Mouse (Mus musculus): ENCODE results near the gene Gpr61. TPM values are rescaled to one million over a fixed set of nuclear protein-coding genes. Genes with fewer than 3 reads are reported as not detected.
A peak's percentile ranks its signal among the peaks of the same experiment; 100 is the strongest.

Gene Gpr61
- polyA plus RNA-seq (2015; fragmentation: Nextera tagmentation; extraction: Ambion mirVana), result 0.14 TPM in 1 of 2 replicates, not detected in the other

- WGBS, result 25% methylated on average over 4 of the region's 4 CpGs
- no peak for ATAC-seq (ENCODE audit: extremely low read depth, insufficient number of reproducible peaks, low FRiP score, low TSS enrichment)
- H3K9ac ChIP-seq, result peak within 1 kb of the TSS; percentile 10; the same call in 1 of the 2 replicates
Measured at GRCm38 (mm10) chr3:108154656-108155055, at the start of gene Gpr61. Gene Gpr61, minus strand, starts transcription at chr3:108154882.

GRCm38 (mm10) chr3:108204470-108204869 is 49.8 kb upstream of the Gpr61 start:
- H3K9me3 ChIP-seq, result no peaks in the 10 kb centered on the region
- no peak for ATAC-seq (ENCODE audit: extremely low read depth, insufficient number of reproducible peaks, low FRiP score, low TSS enrichment)
- no peak overlapping the region for H3K27ac ChIP-seq (replicated peaks)
- H3K4me1 ChIP-seq, result peaks cover 40% of the 10 kb centered on the region
- no peak overlapping the region for H3K9ac ChIP-seq
- H3K36me3 ChIP-seq, result peaks cover 65% of the 10 kb centered on the region
- H3K4me2 ChIP-seq, result no peak overlapping the region
- 85% methylated on average over 11 of the region's 11 CpGs for WGBS
- H3K4me3 ChIP-seq, result no peak overlapping the region
- no peaks in the 10 kb centered on the region for H3K27me3 ChIP-seq (replicated peaks)

More at GRCm38 (mm10) chr3:108154656-108155055, at the start of gene Gpr61:
- Histone ChIP-seq H3K4me1 (peaks cover 25% of the 10 kb centered on the region), H3K9me3 (no peaks in the 10 kb centered on the region), H3K36me3 (no peaks in the 10 kb centered on the region), H3K27me3 (replicated peaks) (no peaks in the 10 kb centered on the region), H3K4me3 (no peak within 1 kb of the TSS), H3K27ac (replicated peaks) (no peak within 1 kb of the TSS), H3K4me2 (no peak within 1 kb of the TSS)

- Histone ChIP-seq H3K27me3 (replicated peaks) (no peaks in the 10 kb centered on the region), H3K27ac (replicated peaks) (no peak overlapping the region), H3K4me3 (no peak overlapping the region), H3K4me1 (peaks cover 35% of the 10 kb centered on the region), H3K9me3 (no peaks in the 10 kb centered on the region), H3K4me2 (no peak overlapping the region), H3K9ac (peak overlapping the region; percentile 10; the same call in 1 of the 2 replicates), H3K36me3 (peaks cover 65% of the 10 kb centered on the region)
- no peak for ATAC-seq (ENCODE audit: extremely low read depth, insufficient number of reproducible peaks, low FRiP score, low TSS enrichment)
- 81% methylated on average over 11 of the region's 11 CpGs for WGBS
Measured at GRCm38 (mm10) chr3:108203621-108204325, 49.1 kb upstream of the Gpr61 start.

GRCm38 (mm10) chr3:108203212-108203611 is 48.5 kb upstream of the Gpr61 start:
- H3K27ac ChIP-seq (replicated peaks), result no peak overlapping the region
- no peak overlapping the region for H3K9ac ChIP-seq
- WGBS, result 88% methylated on average over 13 of the region's 13 CpGs
- no peaks in the 10 kb centered on the region for H3K27me3 ChIP-seq (replicated peaks)
- peaks cover 29% of the 10 kb centered on the region for H3K4me1 ChIP-seq
- no peak overlapping the region for H3K4me2 ChIP-seq
- H3K36me3 ChIP-seq, result peaks cover 69% of the 10 kb centered on the region
- no peak for ATAC-seq (ENCODE audit: extremely low read depth, insufficient number of reproducible peaks, low FRiP score, low TSS enrichment)
- no peaks in the 10 kb centered on the region for H3K9me3 ChIP-seq
- H3K4me3 ChIP-seq, result no peak overlapping the region

- H3K27me3 ChIP-seq (replicated peaks), result no peaks in the 10 kb centered on the region
- no peak overlapping the region for H3K27ac ChIP-seq (replicated peaks)
- H3K4me2 ChIP-seq, result no peak overlapping the region
- ATAC-seq (ENCODE audit: extremely low read depth, insufficient number of reproducible peaks, low FRiP score, low TSS enrichment), result no peak
- no peak overlapping the region for H3K9ac ChIP-seq
- H3K9me3 ChIP-seq, result no peaks in the 10 kb centered on the region
- peaks cover 30% of the 10 kb centered on the region for H3K4me1 ChIP-seq
- H3K4me3 ChIP-seq, result no peak overlapping the region
- H3K36me3 ChIP-seq, result peaks cover 64% of the 10 kb centered on the region
Measured at GRCm38 (mm10) chr3:108202506-108202905, 47.8 kb upstream of the Gpr61 start.

GRCm38 (mm10) chr3:108200329-108201323 is 45.9 kb upstream of the Gpr61 start, which contains the start of gene Cyb561d1:
Gene Cyb561d1, minus strand, starts transcription at chr3:108201212.
- 3% methylated on average over 44 of the region's 44 CpGs for WGBS
- H3K9me3 ChIP-seq, result no peaks in the 10 kb centered on the region

GRCm38 (mm10) chr3:108199231-108199630 is 44.5 kb upstream of the Gpr61 start:
- ATAC-seq (ENCODE audit: extremely low read depth, insufficient number of reproducible peaks, low FRiP score, low TSS enrichment), result no peak
- H3K4me2 ChIP-seq, result peak overlapping the region; percentile 76

More at GRCm38 (mm10) chr3:108200329-108201323, 45.9 kb upstream of the Gpr61 start, which contains the start of gene Cyb561d1:
- peak; percentile 90 for ATAC-seq (ENCODE audit: extremely low read depth, insufficient number of reproducible peaks, low FRiP score, low TSS enrichment)
- Histone ChIP-seq H3K9ac (peak within 1 kb of the TSS; percentile 85), H3K4me2 (peak within 1 kb of the TSS; percentile 76), H3K4me1 (peaks cover 45% of the 10 kb centered on the region), H3K36me3 (peaks cover 45% of the 10 kb centered on the region), H3K27ac (replicated peaks) (peak within 1 kb of the TSS; percentile 91), H3K27me3 (replicated peaks) (no peaks in the 10 kb centered on the region), H3K4me3 (peak within 1 kb of the TSS; percentile 77)

GRCm38 (mm10) chr3:108197066-108197497 is 42.4 kb upstream of the Gpr61 start:
- ATAC-seq (ENCODE audit: extremely low read depth, insufficient number of reproducible peaks, low FRiP score, low TSS enrichment), result no peak
- Histone ChIP-seq H3K4me3 (peak overlapping the region; percentile 13; the same call in 1 of the 2 replicates), H3K36me3 (peaks cover 12% of the 10 kb centered on the region), H3K4me1 (peaks cover 62% of the 10 kb centered on the region), H3K9ac (peak overlapping the region; percentile 67), H3K27ac (replicated peaks) (no peak overlapping the region), H3K27me3 (replicated peaks) (no peaks in the 10 kb centered on the region), H3K4me2 (peak overlapping the region; percentile 56), H3K9me3 (no peaks in the 10 kb centered on the region)
- WGBS, result 14% methylated on average over 14 of the region's 14 CpGs

More at GRCm38 (mm10) chr3:108199231-108199630, 44.5 kb upstream of the Gpr61 start:
- Histone ChIP-seq H3K9me3 (no peaks in the 10 kb centered on the region), H3K27ac (replicated peaks) (no peak overlapping the region), H3K4me3 (no peak overlapping the region; the same call in 1 of the 2 replicates), H3K4me1 (peaks cover 51% of the 10 kb centered on the region), H3K9ac (peak overlapping the region; percentile 85; the same call in 1 of the 2 replicates), H3K27me3 (replicated peaks) (no peaks in the 10 kb centered on the region), H3K36me3 (peaks cover 31% of the 10 kb centered on the region)
- WGBS, result 89% methylated on average over 6 of the region's 6 CpGs

GRCm38 (mm10) chr3:108195941-108196590 is 41.4 kb upstream of the Gpr61 start:
- Histone ChIP-seq H3K9me3 (no peaks in the 10 kb centered on the region), H3K27me3 (replicated peaks) (no peaks in the 10 kb centered on the region), H3K4me1 (peaks cover 59% of the 10 kb centered on the region), H3K9ac (peak overlapping the region; percentile 29), H3K36me3 (peaks cover 7% of the 10 kb centered on the region), H3K4me3 (no peak overlapping the region), H3K27ac (replicated peaks) (peak overlapping the region; percentile 16), H3K4me2 (no peak overlapping the region)
- WGBS, result 57% methylated on average over 7 of the region's 7 CpGs
- no peak for ATAC-seq (ENCODE audit: extremely low read depth, insufficient number of reproducible peaks, low FRiP score, low TSS enrichment)

GRCm38 (mm10) chr3:108195287-108195686 is 40.6 kb upstream of the Gpr61 start:
- peaks cover 57% of the 10 kb centered on the region for H3K4me1 ChIP-seq
- ATAC-seq (ENCODE audit: extremely low read depth, insufficient number of reproducible peaks, low FRiP score, low TSS enrichment), result no peak

More at GRCm38 (mm10) chr3:108195287-108195686, 40.6 kb upstream of the Gpr61 start:
- Histone ChIP-seq H3K9ac (no peak overlapping the region), H3K27ac (replicated peaks) (no peak overlapping the region), H3K36me3 (peaks cover 7% of the 10 kb centered on the region), H3K4me3 (no peak overlapping the region), H3K4me2 (no peak overlapping the region), H3K27me3 (replicated peaks) (no peaks in the 10 kb centered on the region), H3K9me3 (no peaks in the 10 kb centered on the region)
- WGBS, result 72% methylated on average over 4 of the region's 4 CpGs

All from heart, embryonic 13.5 days (tissue).